Mouse (Mus musculus): ENCODE measurements at regions not wholly inside any gene's neighbourhood (a gene's known extent, or its start where the extent isn't known, plus 50 kb on each side); places are given as distances from the start of the nearest gene placed in this dataset.

- POLR2A ChIA-PET = interaction anchor here in 3 of 4 experiments (0.5 to 2.7 kb wide), 23 partner anchors 11 to 255 kb away, joined by 3 to 11 read pairs (median 3); no protein-coding TSS in a partner anchor
Measured at GRCm38 (mm10) chr5:73946164-73946563, 122.1 kb downstream of the Usp46 start.

DNA sequence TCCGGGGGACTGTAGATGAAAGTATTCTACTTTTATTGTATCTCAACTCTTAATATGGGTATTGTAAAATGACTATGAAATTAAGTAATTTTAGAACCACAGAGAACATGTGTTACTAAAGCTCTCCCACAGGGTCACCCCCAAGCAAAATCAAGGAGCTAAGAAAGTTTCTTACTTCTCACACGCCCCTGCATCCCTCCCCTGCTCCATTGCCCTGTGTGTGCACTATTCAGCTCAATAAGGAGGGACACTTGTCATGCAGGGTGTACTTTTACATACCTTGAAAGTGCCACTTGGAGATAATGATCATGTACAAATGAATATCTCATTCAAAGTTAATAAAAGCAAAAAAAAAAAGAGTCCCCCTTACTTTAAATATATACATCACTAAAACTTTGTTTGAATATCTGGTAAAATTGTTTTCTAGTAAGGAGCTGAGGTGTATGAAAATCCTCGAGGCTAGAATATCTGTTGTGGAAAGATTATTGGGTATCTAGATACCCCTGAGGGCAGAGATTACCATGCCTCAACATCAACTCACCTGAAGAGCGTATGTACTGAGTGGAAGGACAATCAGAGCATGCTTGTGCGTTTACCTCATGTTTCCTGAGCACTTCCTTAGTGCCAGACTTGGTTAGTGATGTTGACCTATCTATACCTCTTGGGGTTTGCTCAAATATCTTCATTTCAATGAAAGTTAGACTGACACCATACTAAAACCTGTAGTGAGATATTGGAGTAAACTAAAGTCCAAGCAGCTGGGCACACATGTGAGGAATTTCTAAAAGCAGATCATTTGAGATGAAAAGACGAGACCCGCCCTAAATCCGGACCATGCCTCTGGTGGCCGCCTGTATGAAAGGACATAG is 120.0 kb downstream of the Usp46 start:
- ChIA-PET POLR2A (interaction anchor here (0.5 to 2.2 kb wide), 27 partner anchors 9 to 1218 kb away, joined by 3 to 15 read pairs (median 4); no protein-coding TSS in a partner anchor), CTCF (no interaction called here)

More at GRCm38 (mm10) chr5:73946164-73946563, 122.1 kb downstream of the Usp46 start:
- CTCF ChIA-PET = no interaction called here

All from embryonic stem cell, embryonic (primary cell).